Mouse (Mus musculus): Measurements from ENCODE around the gene Hist1h2ab.

DNA sequence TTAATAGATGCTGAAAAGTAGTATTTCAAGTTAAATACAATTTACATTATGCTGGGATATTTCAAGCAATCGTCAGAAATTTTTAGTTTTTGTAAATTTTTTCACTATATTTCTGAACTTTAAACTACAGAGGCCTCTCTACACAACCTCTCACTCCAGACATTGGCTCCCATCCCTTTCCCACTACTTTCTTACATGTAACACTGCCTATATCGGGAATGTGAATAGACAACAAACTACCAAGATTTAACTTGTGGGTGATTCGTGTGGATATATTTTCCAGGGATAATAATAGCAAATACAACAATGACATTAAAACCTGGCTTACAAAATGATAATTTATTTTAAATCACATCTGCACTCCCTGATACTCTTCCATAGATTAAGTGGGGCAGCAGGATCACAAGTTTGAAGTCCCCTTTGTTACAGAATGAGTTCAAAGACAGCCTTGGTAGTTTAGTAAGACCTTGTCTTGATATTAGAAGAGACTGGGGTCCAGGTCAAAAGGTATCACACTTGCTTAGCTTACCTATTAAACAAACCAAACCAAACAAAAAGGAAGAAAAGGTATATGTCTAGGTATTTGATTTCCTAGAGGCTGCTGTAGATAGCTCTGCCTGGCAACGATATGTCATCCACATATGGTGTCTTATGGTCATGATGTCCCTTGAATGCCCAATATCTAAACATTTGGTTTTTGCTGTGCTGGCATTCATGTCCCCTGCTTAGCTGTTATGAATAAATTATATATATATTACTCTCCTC lies 2.6 kb downstream of the Hist1h2ab start:
- TF ChIP-seq POLR2A (IDR thresholded peaks at IDR 0.05; ENCODE audit: insufficient read depth, low read length) (no peak), CTCF (IDR thresholded peaks at IDR 0.05; ENCODE audit: low read depth, low read length) (no peak)

Data from ES-Bruce4 (cell line).